Mouse (Mus musculus) testis, adult 2 months (tissue): ENCODE measurements around the gene Coq8b.

ENCODE experiments used
- CTCF ChIP-seq: fragments of 200-500 bp; IDR thresholded peaks from 2 replicates; pipeline ENCODE4 v1.5.1; 2012; ENCODE audit warnings: low read depth, mild to moderate bottlenecking, inconsistent platforms, low read length, moderate library complexity; ENCODE audit not compliant: control insufficient read depth, insufficient read depth, insufficient replicate concordance
- POLR2A ChIP-seq: fragments of 200-500 bp; IDR thresholded peaks from 2 replicates; pipeline ENCODE4 v1.6.1; 2012; ENCODE audit warnings: low read depth, mild to moderate bottlenecking, inconsistent platforms, low read length, moderate library complexity; ENCODE audit not compliant: control insufficient read depth

- TF ChIP-seq CTCF, result no peak
- TF ChIP-seq POLR2A, result peak; percentile 95
Measured at GRCm38 (mm10) chr7:27228281-27228821, 4.5 kb upstream of the Coq8b start, which contains the start of gene Itpkc.
